Mouse (Mus musculus) CH12.LX (cell line): ENCODE measurements around the gene Tbc1d16.

ENCODE experiments used
- CTCF ChIP-seq, 2 experiments: IDR thresholded peaks in 1 of 2; conservative IDR thresholded peaks in 1 of 2; 2 replicates each; pipeline ENCODE4 v1.5.1; 2011 to 2012; ENCODE audit warnings: low read depth in 2 of 2, low read length in 2 of 2, improper control_type of control experiment in 1 of 2, inconsistent platforms in 1 of 2, mild to moderate bottlenecking in 1 of 2, moderate library complexity in 1 of 2
- GABPA ChIP-seq: IDR thresholded peaks from 2 replicates; pipeline ENCODE4 v1.6.1; 2012; ENCODE audit warnings: low read depth, low read length, improper control_type of control experiment, inconsistent platforms; ENCODE audit not compliant: insufficient replicate concordance
- HCFC1 ChIP-seq: IDR thresholded peaks from 2 replicates; pipeline ENCODE4 v1.6.1; 2012; ENCODE audit warnings: low read depth, mild to moderate bottlenecking, inconsistent platforms, low read length, improper control_type of control experiment
- JUND ChIP-seq: conservative IDR thresholded peaks from 2 replicates; pipeline ENCODE4 v1.6.1; 2011; ENCODE audit warnings: low read depth, low read length, improper control_type of control experiment
- KAT2A ChIP-seq: IDR thresholded peaks from 2 replicates; pipeline ENCODE4 v1.6.1; 2012; ENCODE audit warnings: low read length, improper control_type of control experiment, inconsistent platforms; ENCODE audit not compliant: insufficient replicate concordance
- MAX ChIP-seq: IDR thresholded peaks from 2 replicates; pipeline ENCODE4 v1.6.1; 2011; ENCODE audit warnings: low read length, improper control_type of control experiment
- POLR2A ChIP-seq: IDR thresholded peaks from 2 replicates; pipeline ENCODE4 v1.6.1; 2011; ENCODE audit warnings: low read depth, mild to moderate bottlenecking, improper control_type of control experiment, low read length
- RAD21 ChIP-seq: IDR thresholded peaks from 2 replicates; pipeline ENCODE4 v1.6.1; 2011; ENCODE audit warnings: low read depth, mild to moderate bottlenecking, low read length, improper control_type of control experiment, moderate library complexity
- RCOR1 ChIP-seq: conservative IDR thresholded peaks from 2 replicates; pipeline ENCODE4 v1.6.1; 2012; ENCODE audit warnings: low read depth, mild to moderate bottlenecking, inconsistent platforms, low read length, improper control_type of control experiment
- TCF12 ChIP-seq: IDR thresholded peaks from 2 replicates; pipeline ENCODE4 v1.6.1; 2014; ENCODE audit warnings: low read depth, mild to moderate bottlenecking, inconsistent platforms, low read length, improper control_type of control experiment
- UBTF ChIP-seq: IDR thresholded peaks from 2 replicates; pipeline ENCODE4 v1.6.1; 2012; ENCODE audit warnings: low read depth, mild to moderate bottlenecking, inconsistent platforms, low read length, improper control_type of control experiment, moderate library complexity
- USF1 ChIP-seq: IDR thresholded peaks from 2 replicates; pipeline ENCODE4 v1.6.1; 2014; ENCODE audit warnings: low read depth, mild to moderate bottlenecking, inconsistent platforms, low read length, improper control_type of control experiment
- ZC3H11A ChIP-seq: IDR thresholded peaks from 2 replicates; pipeline ENCODE4 v1.6.1; 2012; ENCODE audit warnings: low read depth, mild to moderate bottlenecking, inconsistent platforms, low read length, improper control_type of control experiment
- ZKSCAN1 ChIP-seq: IDR thresholded peaks from 2 replicates; pipeline ENCODE4 v1.6.1; 2012; ENCODE audit warnings: low read depth, inconsistent platforms, low read length, improper control_type of control experiment, borderline replicate concordance

GRCm38 (mm10) chr11:119152321-119152831 lies 75.9 kb downstream of the Tbc1d16 start:
- 0 out of 2 replicates have a peak, but pooled peaks have one; percentile 21 for TF ChIP-seq HCFC1
- no peak for TF ChIP-seq RAD21
- TF ChIP-seq POLR2A = no peak
- no peak for TF ChIP-seq JUND
- TF ChIP-seq USF1 = peak; percentile 23
- no peak for TF ChIP-seq CTCF (conservative IDR thresholded peaks at IDR 0.05 in 1 of 2, IDR thresholded peaks at IDR 0.05 in 1 of 2; ENCODE audit: low read depth in 2 of 2, low read length in 2 of 2)
- TF ChIP-seq KAT2A = no peak
- TF ChIP-seq GABPA = peak; percentile 68
- peak; percentile 84 for TF ChIP-seq TCF12
- no peak for TF ChIP-seq ZC3H11A
- no peak for TF ChIP-seq UBTF
- TF ChIP-seq MAX = peak; percentile 92
- TF ChIP-seq ZKSCAN1 = no peak
- TF ChIP-seq RCOR1 = no peak
